Mouse (Mus musculus): ENCODE results near the gene Trmt2b. TPM values are rescaled to one million over a fixed set of nuclear protein-coding genes. Genes with fewer than 3 reads are reported as not detected.
"Not testable (repeated sequence)": the region's sequence is repeated elsewhere in the genome, so short reads cannot be mapped to it uniquely, and the experiment has no call there.

Trmt2b gene
- total and polyA plus RNA-seq, 3 experiments = 26.0 to 57.6 (median 37.9) TPM

DNA sequence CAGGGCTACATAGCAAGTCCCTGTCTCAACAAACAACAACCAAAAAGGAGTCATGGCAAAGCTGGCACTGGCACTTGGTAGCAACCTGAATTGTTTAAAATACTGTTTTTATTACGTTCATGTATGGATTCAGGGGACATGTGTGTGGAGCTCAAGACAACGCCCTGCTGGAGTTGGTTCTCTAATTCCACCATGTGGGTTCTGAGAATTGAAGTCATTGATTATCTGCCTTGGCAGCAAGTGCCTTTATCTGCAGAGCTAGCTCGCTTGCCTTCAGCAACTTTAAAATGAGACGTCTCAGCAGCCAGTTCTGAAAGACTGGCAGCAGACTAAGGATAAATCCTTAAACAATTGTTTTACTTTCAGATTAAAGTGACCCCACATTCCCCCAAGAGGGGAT lies 58.6 kb downstream of the Trmt2b start:
- Histone ChIP-seq H3K27ac (no peak overlapping the region), H3K79me2 (replicated peaks; ENCODE audit: control insufficient read depth, insufficient read depth, low read length) (no peaks in the 10 kb centered on the region), H3K4me3 (no peak overlapping the region), H3K36me3 (ENCODE audit: control insufficient read depth, insufficient read depth, low read length) (no peaks in the 10 kb centered on the region; the same call in 1 of the 2 replicates), H3K9ac (ENCODE audit: low read depth, low read length) (no peak overlapping the region), H3K27me3 (ENCODE audit: control insufficient read depth, insufficient read depth, low read length) (no peaks in the 10 kb centered on the region), H3K4me1 (ENCODE audit: control insufficient read depth, insufficient read depth, low read length) (no peaks in the 10 kb centered on the region)
- no peak for DNase-seq
- no peak for TF ChIP-seq EP300 (IDR thresholded peaks at IDR 0.05; ENCODE audit: insufficient read depth, low read depth, low read length)
- TF ChIP-seq CTCF (IDR thresholded peaks at IDR 0.05) = no peak
- TF ChIP-seq POLR2A (IDR thresholded peaks at IDR 0.05; ENCODE audit: insufficient read depth, low read depth, low read length) = no peak
- 70% methylated on average over 4 of the region's 4 CpGs for WGBS
- intact Hi-C loops (cut with DNase I) = no loop called here

DNA sequence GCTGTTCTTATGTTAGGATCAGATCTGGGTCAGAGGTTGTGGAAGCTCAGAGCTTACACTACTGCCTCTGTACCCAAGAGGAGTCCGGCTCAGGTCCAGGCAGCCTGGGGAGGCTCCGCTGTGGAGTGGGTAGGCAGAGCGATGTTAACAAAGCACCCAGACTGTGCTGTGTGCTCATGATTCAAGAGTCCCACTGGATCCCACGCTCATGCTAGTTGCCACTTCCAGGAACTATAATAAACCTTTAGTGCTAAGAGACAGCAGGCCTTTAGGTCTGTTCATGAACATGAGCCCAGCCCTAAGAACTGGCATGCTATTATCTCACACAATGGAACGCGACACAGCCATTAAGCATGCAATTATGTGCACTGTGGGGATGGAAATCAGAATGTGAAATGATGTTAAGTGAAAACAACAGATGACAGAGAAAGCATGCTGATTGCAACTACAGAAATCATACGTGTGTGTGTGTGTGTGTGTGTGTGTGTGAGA lies 65.6 kb downstream of the Trmt2b start:
- TF ChIP-seq POLR2A (IDR thresholded peaks at IDR 0.05; ENCODE audit: insufficient read depth, low read depth, low read length) (no peak), EP300 (IDR thresholded peaks at IDR 0.05; ENCODE audit: insufficient read depth, low read depth, low read length) (no peak), CTCF (IDR thresholded peaks at IDR 0.05) (no peak)
- no peaks in the 10 kb centered on the region for H3K79me2 ChIP-seq (replicated peaks; ENCODE audit: control insufficient read depth, insufficient read depth, low read length)
- H3K4me1 ChIP-seq (ENCODE audit: control insufficient read depth, insufficient read depth, low read length) = no peaks in the 10 kb centered on the region
- 87% methylated on average over 7 of the region's 7 CpGs for WGBS
- H3K27me3 ChIP-seq (ENCODE audit: control insufficient read depth, insufficient read depth, low read length) = no peaks in the 10 kb centered on the region
- no peak for DNase-seq
- no peak overlapping the region for H3K9ac ChIP-seq (ENCODE audit: low read depth, low read length)
- intact Hi-C loops (cut with DNase I) = no loop called here
- H3K4me3 ChIP-seq = no peak overlapping the region
- no peaks in the 10 kb centered on the region for H3K36me3 ChIP-seq (ENCODE audit: control insufficient read depth, insufficient read depth, low read length)
- no peak overlapping the region for H3K27ac ChIP-seq

DNA sequence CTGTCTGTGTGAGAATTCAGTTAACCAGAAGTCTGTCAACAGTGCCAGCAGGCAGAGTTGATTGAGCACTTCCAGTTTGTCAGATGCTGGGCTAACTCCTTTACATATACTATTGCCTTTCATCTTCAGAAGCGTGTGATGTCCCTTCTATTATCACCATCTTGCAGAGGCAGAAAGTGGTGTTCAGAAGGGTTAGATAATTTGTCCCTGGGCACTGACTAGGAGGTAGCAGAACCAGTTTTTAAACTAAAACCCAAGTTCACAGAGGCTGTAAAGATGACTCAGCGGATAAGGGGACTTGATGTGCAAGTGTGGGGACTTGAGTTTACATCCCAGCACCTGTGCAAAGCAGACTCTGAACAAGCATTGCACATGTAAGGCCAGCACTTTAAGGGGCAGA lies 68.3 kb downstream of the Trmt2b start:
- Histone ChIP-seq H3K27me3 (ENCODE audit: control insufficient read depth, insufficient read depth, low read length) (no peaks in the 10 kb centered on the region), H3K4me3 (no peak overlapping the region), H3K9ac (ENCODE audit: low read depth, low read length) (no peak overlapping the region), H3K36me3 (ENCODE audit: control insufficient read depth, insufficient read depth, low read length) (no peaks in the 10 kb centered on the region), H3K27ac (no peak overlapping the region), H3K4me1 (ENCODE audit: control insufficient read depth, insufficient read depth, low read length) (no peaks in the 10 kb centered on the region), H3K79me2 (replicated peaks; ENCODE audit: control insufficient read depth, insufficient read depth, low read length) (no peaks in the 10 kb centered on the region)
- DNase-seq = no peak
- 75% methylated on average over 2 of the region's 2 CpGs for WGBS
- intact Hi-C loops (cut with DNase I) = no loop called here
- no peak for TF ChIP-seq CTCF (IDR thresholded peaks at IDR 0.05)
- TF ChIP-seq EP300 (IDR thresholded peaks at IDR 0.05; ENCODE audit: insufficient read depth, low read depth, low read length) = no peak
- TF ChIP-seq POLR2A (IDR thresholded peaks at IDR 0.05; ENCODE audit: insufficient read depth, low read depth, low read length) = no peak

- H3K4me1 ChIP-seq (ENCODE audit: control insufficient read depth, insufficient read depth, low read length); DNase-seq; H3K36me3 ChIP-seq (ENCODE audit: control insufficient read depth, insufficient read depth, low read length); H3K9ac ChIP-seq (ENCODE audit: low read depth, low read length); H3K4me3 ChIP-seq; H3K27me3 ChIP-seq (ENCODE audit: control insufficient read depth, insufficient read depth, low read length); H3K27ac ChIP-seq; intact Hi-C loops (cut with DNase I); H3K79me2 ChIP-seq (replicated peaks; ENCODE audit: control insufficient read depth, insufficient read depth, low read length): not testable (repeated sequence)
- WGBS = 89% methylated on average over 9 of the region's 9 CpGs
Observed at GRCm38 (mm10) chrX:134187201-134187600, 89.6 kb downstream of the Trmt2b start, which contains the start of gene Arl13a. Gene Arl13a (plus strand): TSS chrX:134187501.

GRCm38 (mm10) chrX:134174699-134175098 lies 102.1 kb downstream of the Trmt2b start:
- Histone ChIP-seq H3K27ac (no peak overlapping the region), H3K4me3 (no peak overlapping the region), H3K79me2 (replicated peaks; ENCODE audit: control insufficient read depth, insufficient read depth, low read length) (no peaks in the 10 kb centered on the region), H3K4me1 (ENCODE audit: control insufficient read depth, insufficient read depth, low read length) (no peaks in the 10 kb centered on the region), H3K27me3 (ENCODE audit: control insufficient read depth, insufficient read depth, low read length) (no peaks in the 10 kb centered on the region), H3K36me3 (ENCODE audit: control insufficient read depth, insufficient read depth, low read length) (no peaks in the 10 kb centered on the region), H3K9ac (ENCODE audit: low read depth, low read length) (no peak overlapping the region)
- intact Hi-C loops (cut with DNase I) = no loop called here
- DNase-seq = no peak
- TF ChIP-seq EP300 (IDR thresholded peaks at IDR 0.05; ENCODE audit: insufficient read depth, low read depth, low read length) (no peak), POLR2A (IDR thresholded peaks at IDR 0.05; ENCODE audit: insufficient read depth, low read depth, low read length) (no peak), CTCF (IDR thresholded peaks at IDR 0.05) (no peak)
- WGBS = 84% methylated on average over 1 of the region's 1 CpGs

Other genes starting within 250 kb of the Trmt2b start
- 10 to 100 TPM; 11.2 to 11.7 TPM for gene Cstf2, start 217.8 kb downstream of the Trmt2b start, total RNA-seq (2021)
- gene Cstf2, start 217.8 kb downstream of the Trmt2b start, polyA plus RNA-seq (2012; rRNA removed) = 6.3 and 9.5 TPM in 2 replicates
- 1 to 10 TPM in 1 of 2 experiments, under 1 TPM in 1; 0.60 to 1.3 TPM for gene Xkrx, start 114.9 kb downstream of the Trmt2b start, total RNA-seq (2021)
- gene Xkrx, start 114.9 kb downstream of the Trmt2b start, polyA plus RNA-seq (2012; rRNA removed) = 1.00 and 1.7 TPM in 2 replicates
- gene Arl13a, start 89.5 kb downstream of the Trmt2b start, total RNA-seq (2021) = not detected
- not detected in 2 replicates for gene Arl13a, start 89.5 kb downstream of the Trmt2b start, polyA plus RNA-seq (2012; rRNA removed)
- gene Nox1, start 55.0 kb downstream of the Trmt2b start, total RNA-seq (2021) = under 1 TPM in 1 of 2 experiments, not detected in 1; 0.34 TPM
- not detected in 2 replicates for gene Nox1, start 55.0 kb downstream of the Trmt2b start, polyA plus RNA-seq (2012; rRNA removed)
- 1 to 10 TPM; 3.4 to 3.7 TPM for gene Tmem35a, start 18.2 kb upstream of the Trmt2b start, total RNA-seq (2021)
- 3.9 and 5.3 TPM in 2 replicates for gene Tmem35a, start 18.2 kb upstream of the Trmt2b start, polyA plus RNA-seq (2012; rRNA removed)
- gene Cenpi, start 31.1 kb upstream of the Trmt2b start, total RNA-seq (2021) = under 1 TPM; 0.10 to 0.48 TPM
- 0.12 and 0.21 TPM in 2 replicates for gene Cenpi, start 31.1 kb upstream of the Trmt2b start, polyA plus RNA-seq (2012; rRNA removed)
- gene Drp2, start 127.6 kb upstream of the Trmt2b start, total RNA-seq (2021) = under 1 TPM; 0.10 to 0.36 TPM
- gene Drp2, start 127.6 kb upstream of the Trmt2b start, polyA plus RNA-seq (2012; rRNA removed) = 0.27 and 0.50 TPM in 2 replicates
- gene Taf7l, start 199.5 kb upstream of the Trmt2b start, total RNA-seq (2021) = not detected
- not detected in 2 replicates for gene Taf7l, start 199.5 kb upstream of the Trmt2b start, polyA plus RNA-seq (2012; rRNA removed)

All from heart, adult 2 months (tissue).